Mouse (Mus musculus) ES-CJ7 (cell line): ENCODE measurements around the gene Gm49673.
"Not testable (repeated sequence)": the region's sequence is repeated elsewhere in the genome, so short reads cannot be mapped to it uniquely, and the experiment has no call there.

Experiments
- DNase-seq: peaks from one replicate; pipeline ENCODE4 v3.0.0; 2011; ENCODE audit warnings: low read depth, low spot score

Gene Gm49673

GRCm38 (mm10) chr17:8046178-8046577 lies 101.4 kb downstream of the Gm49673 start:
- not testable (repeated sequence) for DNase-seq

- not testable (repeated sequence) for DNase-seq
These were observed 106.4 kb downstream of the Gm49673 start for GRCm38 (mm10) chr17:8041197-8041596.

GRCm38 (mm10) chr17:8039916-8040635 lies 107.5 kb downstream of the Gm49673 start:
- not testable (repeated sequence) for DNase-seq

- not testable (repeated sequence) for DNase-seq
These were observed 110.6 kb downstream of the Gm49673 start for GRCm38 (mm10) chr17:8036976-8037375.
